Comparison of ENCODE assay signal across 26 mouse cellular contexts in the genomic region with DNA sequence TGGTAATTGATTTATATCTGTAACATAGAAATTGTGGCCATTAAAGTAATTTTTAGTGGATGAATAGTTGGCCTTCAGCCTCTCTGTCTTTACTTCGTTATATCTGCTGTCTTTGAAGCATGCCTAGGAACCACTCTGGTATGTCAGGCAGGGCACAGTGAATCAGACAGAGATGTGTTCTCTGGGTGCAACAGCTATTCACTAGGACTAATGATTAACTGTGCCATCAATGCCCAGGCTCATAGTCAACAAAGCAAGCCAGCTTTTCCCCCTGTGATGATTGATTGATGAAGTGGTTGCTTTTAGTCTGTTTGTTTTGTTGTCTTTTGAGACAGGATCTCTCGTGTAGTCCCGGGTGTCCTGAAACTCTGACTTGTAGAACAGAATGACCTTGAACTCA. TPM values are rescaled to one million over a fixed set of nuclear protein-coding genes. Genes with fewer than 3 reads are reported as not detected.
DNase-seq lines count a peak whose midpoint lies in the region; ATAC-seq and TF ChIP-seq lines count a peak whose summit lies in the region.
"Had no signal": no experiment of that assay in that cellular context is flagged by ENCODE, and none has a peak within 500 bp of the region (broad histone marks: within the 10 kb centered on the region; RNA-seq: fewer than 3 reads in every experiment).

No protein-coding gene starts in this region.

- H3K4me1 ChIP-seq in kidney, adult 2 months (ENCODE audit: control insufficient read depth, insufficient read depth, low read length) = peaks cover 2% of the 10 kb centered on the region; the same call in 1 of the 2 replicates
- no peaks in the 10 kb centered on the region for H3K4me1 ChIP-seq in kidney, embryonic 15.5 days
- H3K4me1 ChIP-seq in liver, adult 2 months (ENCODE audit: control insufficient read depth, insufficient read depth, low read length) = peaks cover 11% of the 10 kb centered on the region
- H3K4me1 ChIP-seq in liver, embryonic 12.5 days = 0 out of 2 replicates have a peak, but pooled peaks cover 5% of the 10 kb centered on the region
- H3K4me1 ChIP-seq: embryonic facial prominence, embryonic 15.5 days; forebrain, embryonic 10.5 days; hindbrain, embryonic 15.5 days had no signal

- DNase-seq in kidney, adult 2 months = peak; percentile 63
- peak; percentile 95 for DNase-seq in liver, adult 2 months (ENCODE audit: extremely low read depth, low read depth, low spot score)
- DNase-seq in Patski (ENCODE audit: low read depth, low spot score) = no peak
- peak; percentile 12 to 36 for DNase-seq in kidney, postnatal 36 days
- no peak for DNase-seq in spleen, postnatal 36 days (ENCODE audit: low spot score in 2 of 2)
- DNase-seq: adrenal gland, postnatal 10 days; cerebellum, adult 11 months; cerebellum, adult 8-10 months; cerebellum, postnatal 14 days; embryo, embryonic 11 days; gastrocnemius, postnatal 36 days had no signal

- in situ Hi-C loops in Patski (cut with MboI; ENCODE audit: low pct_unique_long_range_greater_than_20kb) = no loop called here

- H3K9ac ChIP-seq in kidney, embryonic 15.5 days = no peak overlapping the region
- H3K9ac ChIP-seq in liver, adult 2 months (ENCODE audit: low read depth, low read length) = no peak overlapping the region
- no peak overlapping the region for H3K9ac ChIP-seq in liver, embryonic 12.5 days
- H3K9ac ChIP-seq: embryonic facial prominence, embryonic 15.5 days; hindbrain, embryonic 15.5 days had no signal

- no peaks in the 10 kb centered on the region for H3K9me3 ChIP-seq in kidney, embryonic 15.5 days (replicated peaks)
- no peaks in the 10 kb centered on the region for H3K9me3 ChIP-seq in liver, embryonic 12.5 days (replicated peaks)
- H3K9me3 ChIP-seq: embryonic facial prominence, embryonic 15.5 days; hindbrain, embryonic 15.5 days had no signal

- POLR2A ChIA-PET in Patski (lab: Charles Lee) = interaction anchor here (0.5 to 1.3 kb wide), 2 partner anchors 12 to 1101 kb away, joined by 3 to 6 read pairs; no protein-coding TSS in a partner anchor

- no peak overlapping the region for H3K4me3 ChIP-seq in kidney, adult 2 months (ENCODE audit: insufficient read depth, low read depth, low read length)
- H3K4me3 ChIP-seq in kidney, embryonic 15.5 days (replicated peaks) = no peak overlapping the region
- no peak overlapping the region for H3K4me3 ChIP-seq in liver, adult 2 months (ENCODE audit: insufficient read depth, low read depth, low read length)
- no peak overlapping the region for H3K4me3 ChIP-seq in liver, embryonic 12.5 days
- H3K4me3 ChIP-seq: embryonic facial prominence, embryonic 15.5 days; erythroblast, embryonic 14.5 days; forebrain, embryonic 10.5 days; hindbrain, embryonic 15.5 days had no signal

- CTCF ChIA-PET in Patski (lab: Charles Lee) = interaction anchor here (0.7 to 1.4 kb wide), 3 partner anchors 10 to 23 kb away, joined by 3 read pairs; no protein-coding TSS in a partner anchor

- no peak overlapping the region for H3K27ac ChIP-seq in kidney, adult 2 months (ENCODE audit: insufficient read depth, low read depth, low read length)
- no peak overlapping the region for H3K27ac ChIP-seq in kidney, embryonic 15.5 days
- H3K27ac ChIP-seq in liver, adult 2 months (replicated peaks; ENCODE audit: insufficient read depth, low read depth, low read length) = peak overlapping the region; percentile 59
- no peak overlapping the region for H3K27ac ChIP-seq in liver, embryonic 12.5 days
- H3K27ac ChIP-seq: embryonic facial prominence, embryonic 15.5 days; forebrain, embryonic 10.5 days; hindbrain, embryonic 15.5 days had no signal

- no peaks in the 10 kb centered on the region for H3K27me3 ChIP-seq in kidney, adult 2 months (replicated peaks; ENCODE audit: control insufficient read depth, insufficient read depth, low read length)
- no peaks in the 10 kb centered on the region for H3K27me3 ChIP-seq in kidney, embryonic 15.5 days
- no peaks in the 10 kb centered on the region for H3K27me3 ChIP-seq in liver, adult 2 months (ENCODE audit: control insufficient read depth, insufficient read depth, low read length)
- H3K27me3 ChIP-seq in liver, embryonic 12.5 days (replicated peaks) = no peaks in the 10 kb centered on the region
- H3K27me3 ChIP-seq in Patski = no peaks in the 10 kb centered on the region
- H3K27me3 ChIP-seq: embryonic facial prominence, embryonic 15.5 days; hindbrain, embryonic 15.5 days had no signal

- H3K4me2 ChIP-seq in kidney, embryonic 15.5 days = no peak overlapping the region
- H3K4me2 ChIP-seq in liver, embryonic 12.5 days = no peak overlapping the region
- H3K4me2 ChIP-seq: embryonic facial prominence, embryonic 15.5 days; heart, embryonic 11.5 days; hindbrain, embryonic 15.5 days had no signal

- no peak for TF ChIP-seq POLR2A in kidney, adult 2 months (IDR thresholded peaks at IDR 0.05; ENCODE audit: low read depth, low read length)
- TF ChIP-seq POLR2A in liver, adult 2 months (IDR thresholded peaks at IDR 0.05; ENCODE audit: extremely low read depth, insufficient read depth, low read length) = no peak

- ATAC-seq in kidney, embryonic 15.5 days (replicated peaks; ENCODE audit: low FRiP score) = no peak
- ATAC-seq in liver, embryonic 12.5 days = no peak
- peak; percentile 87 for ATAC-seq in Patski
- ATAC-seq: forebrain, embryonic 14.5 days had no signal

- no peak for TF ChIP-seq CTCF in kidney, adult 2 months (conservative IDR thresholded peaks at IDR 0.05; ENCODE audit: insufficient read depth, insufficient read length, low read depth, low read length)
- TF ChIP-seq CTCF in liver, adult 2 months (IDR thresholded peaks at IDR 0.05; ENCODE audit: low read depth, low read length) = no peak
- TF ChIP-seq CTCF in Patski (IDR thresholded peaks at IDR 0.05) = no peak

- H3K36me3 ChIP-seq in kidney, adult 2 months (ENCODE audit: control insufficient read depth, insufficient read depth, low read length) = peaks cover 5% of the 10 kb centered on the region
- H3K36me3 ChIP-seq in kidney, embryonic 15.5 days = peaks cover 87% of the 10 kb centered on the region
- H3K36me3 ChIP-seq in liver, adult 2 months (ENCODE audit: control insufficient read depth, insufficient read depth, low read length) = peaks cover 36% of the 10 kb centered on the region
- H3K36me3 ChIP-seq in liver, embryonic 12.5 days = peaks cover 81% of the 10 kb centered on the region

- WGBS in kidney, adult 2 months = 34% methylated on average over 3 of the region's 3 CpGs
- 62% methylated on average over 3 of the region's 3 CpGs for WGBS in kidney, embryonic 15.5 days
- 21% methylated on average over 3 of the region's 3 CpGs for WGBS in liver, adult 2 months
- WGBS in liver, embryonic 12.5 days (ENCODE audit: insufficient replicate concordance) = 84% methylated on average over 3 of the region's 3 CpGs

- 0 out of 2 replicates have a peak, but pooled peaks cover under 1% of the 10 kb centered on the region for H3K79me2 ChIP-seq in liver, adult 2 months (ENCODE audit: control insufficient read depth, insufficient read depth, low read length)

RNA-seq across cellular contexts. Expression of a gene that starts 19.6 kb away (rescaled TPM):
- polyA plus RNA-seq in kidney, adult 2 months (2012; rRNA removed) = not detected in 2 replicates
- 3.1 and 4.5 TPM in 2 replicates for polyA plus RNA-seq in kidney, embryonic 15.5 days (2015; fragmentation: Nextera tagmentation; extraction: Ambion mirVana)
- total RNA-seq in liver, adult 2 months (2014; rRNA removed) = not detected in 2 replicates
- polyA plus RNA-seq in liver, adult 2 months (2012; rRNA removed) = not detected in 2 replicates
- polyA plus RNA-seq in liver, embryonic 12.5 days (2016; fragmentation: Nextera tagmentation; extraction: Ambion mirVana) = 0.74 TPM in 1 of 2 replicates, not detected in the other
- 0.24 TPM for polyA plus RNA-seq in Patski (2021)
- total RNA-seq: common myeloid progenitor, adult 5-6 weeks; ES-E14 had no signal
- polyA plus RNA-seq: brain, embryonic 14.5 days; embryonic facial prominence, embryonic 11.5 days had no signal

RNA-seq across cellular contexts. Expression of a gene that starts 19.6 kb away (rescaled TPM):
- 43.0 and 44.8 TPM in 2 replicates for polyA plus RNA-seq in kidney, adult 2 months (2012; rRNA removed)
- 48.5 and 50.3 TPM in 2 replicates for polyA plus RNA-seq in kidney, embryonic 15.5 days (2015; fragmentation: Nextera tagmentation; extraction: Ambion mirVana)
- total RNA-seq in liver, adult 2 months (2014; rRNA removed) = 10.2 and 16.4 TPM in 2 replicates
- polyA plus RNA-seq in liver, adult 2 months (2012; rRNA removed) = 15.8 TPM in 2 replicates
- polyA plus RNA-seq in liver, embryonic 12.5 days (2016; fragmentation: Nextera tagmentation; extraction: Ambion mirVana) = 26.3 and 28.3 TPM in 2 replicates
- 35.8 TPM for polyA plus RNA-seq in Patski (2021)

RNA-seq across cellular contexts. Expression of a gene that starts 56.5 kb away (rescaled TPM):
- 2.1 and 3.0 TPM in 2 replicates for polyA plus RNA-seq in kidney, adult 2 months (2012; rRNA removed)
- polyA plus RNA-seq in kidney, embryonic 15.5 days (2015; fragmentation: Nextera tagmentation; extraction: Ambion mirVana) = 1.0 and 1.5 TPM in 2 replicates
- 0.18 TPM in 1 of 2 replicates, not detected in the other for total RNA-seq in liver, adult 2 months (2014; rRNA removed)
- polyA plus RNA-seq in liver, adult 2 months (2012; rRNA removed) = not detected in 2 replicates
- 0.08 TPM in 1 of 2 replicates, not detected in the other for polyA plus RNA-seq in liver, embryonic 12.5 days (2016; fragmentation: Nextera tagmentation; extraction: Ambion mirVana)
- not detected for polyA plus RNA-seq in Patski (2021)
- total RNA-seq: adrenal gland, postnatal 10 days; common myeloid progenitor, adult 5-6 weeks; gastrocnemius, adult 8-10 months; gastrocnemius, postnatal 36 days; heart, adult 18-20 months; heart, postnatal 25 days had no signal
- polyA plus RNA-seq: erythroblast, embryonic 14.5 days; forebrain, embryonic 14.5 days; hindbrain, embryonic 15.5 days had no signal

Comparison
In these comparisons a context has a peak if more than half of its experiments do, and no peak if none do; other contexts are left out.
1. DNase-seq: peak in kidney, adult 2 months (single experiment), liver, adult 2 months (single experiment) and kidney, postnatal 36 days (2 of 2); none in Patski (single experiment) and spleen, postnatal 36 days (0 of 2).